In the genomic region with DNA sequence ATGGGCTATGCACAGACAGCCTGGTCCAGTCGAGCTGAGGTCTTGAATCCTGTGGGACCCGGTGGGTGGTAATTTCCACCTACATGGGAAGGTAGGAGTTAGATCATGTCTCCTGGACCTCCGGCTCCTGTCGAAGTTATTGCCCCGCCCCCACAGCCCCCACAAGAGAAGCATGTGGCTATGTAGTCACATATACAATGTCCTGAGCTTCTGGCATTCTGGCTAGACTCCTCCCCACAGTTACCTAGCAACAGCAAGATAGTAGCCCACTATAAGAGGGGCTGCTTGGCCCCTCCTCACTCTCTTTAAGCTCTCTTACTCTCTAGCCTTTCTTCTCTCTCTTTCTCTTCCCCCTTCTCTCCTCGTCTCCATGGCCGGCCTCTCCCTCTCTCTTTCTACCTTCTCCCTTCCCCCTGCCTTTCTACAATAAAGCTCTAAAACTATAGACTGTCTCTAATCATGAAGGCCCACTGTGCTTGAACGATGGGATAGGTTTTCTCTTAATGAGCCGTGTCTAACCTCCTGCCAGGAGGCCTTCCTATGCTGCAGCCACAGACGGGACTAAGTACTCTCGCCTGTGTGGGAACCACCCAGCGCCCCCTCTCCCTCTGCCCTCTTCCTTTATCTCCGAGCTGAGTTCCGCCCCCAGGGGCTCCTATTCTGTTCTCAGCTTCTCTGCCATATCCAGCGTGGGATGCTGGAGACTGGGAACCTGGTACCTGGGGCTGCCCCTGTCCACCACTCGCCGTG, we compare ENCODE assay signal across 13 mouse cellular contexts. TPM values are rescaled to one million over a fixed set of nuclear protein-coding genes. Genes with fewer than 3 reads are reported as not detected.
A peak's percentile ranks its signal among the peaks of the same experiment; 100 is the strongest.
DNase-seq lines count a peak whose midpoint lies in the region; ATAC-seq lines count a peak whose summit lies in the region.
"Had no signal": no experiment of that assay in that cellular context is flagged by ENCODE, and none has a peak within 500 bp of the region (broad histone marks: within the 10 kb centered on the region; RNA-seq: fewer than 3 reads in every experiment).

No protein-coding gene starts in this region.

- H3K36me3 ChIP-seq in lung, embryonic 16.5 days (ENCODE audit: control insufficient read depth, insufficient read depth, low read length) = no peaks in the 10 kb centered on the region
- H3K36me3 ChIP-seq in forebrain, embryonic 11.5 days (ENCODE audit: control insufficient read depth, insufficient read depth, low read length) = no peaks in the 10 kb centered on the region
- H3K36me3 ChIP-seq in limb, embryonic 10.5 days = no peaks in the 10 kb centered on the region
- no peaks in the 10 kb centered on the region for H3K36me3 ChIP-seq in neural tube, embryonic 13.5 days
- H3K36me3 ChIP-seq: heart, embryonic 15.5 days had no signal

- no peak overlapping the region for H3K4me3 ChIP-seq in lung, embryonic 16.5 days (ENCODE audit: low read length)
- H3K4me3 ChIP-seq in forebrain, embryonic 11.5 days (ENCODE audit: low read depth, low read length) = no peak overlapping the region
- no peak overlapping the region for H3K4me3 ChIP-seq in limb, embryonic 10.5 days
- no peak overlapping the region for H3K4me3 ChIP-seq in neural tube, embryonic 13.5 days
- H3K4me3 ChIP-seq: heart, embryonic 15.5 days had no signal

- no peaks in the 10 kb centered on the region for H3K4me1 ChIP-seq in lung, embryonic 16.5 days (replicated peaks; ENCODE audit: control insufficient read depth, insufficient read depth, low read length)
- H3K4me1 ChIP-seq in forebrain, embryonic 11.5 days (replicated peaks; ENCODE audit: control insufficient read depth, insufficient read depth, low read length) = peaks cover 5% of the 10 kb centered on the region; the same call in 1 of the 2 replicates
- H3K4me1 ChIP-seq in limb, embryonic 10.5 days = peaks cover 20% of the 10 kb centered on the region
- H3K4me1 ChIP-seq in neural tube, embryonic 13.5 days (replicated peaks) = peaks cover 17% of the 10 kb centered on the region
- H3K4me1 ChIP-seq: heart, embryonic 15.5 days had no signal

- 51% methylated on average over 17 of the region's 17 CpGs for WGBS in lung, embryonic 16.5 days
- WGBS in forebrain, embryonic 11.5 days = 29% methylated on average over 17 of the region's 17 CpGs
- 56% methylated on average over 17 of the region's 17 CpGs for WGBS in limb, embryonic 10.5 days
- 18% methylated on average over 17 of the region's 17 CpGs for WGBS in neural tube, embryonic 13.5 days

- H3K9ac ChIP-seq in lung, embryonic 16.5 days (ENCODE audit: low read length) = no peak overlapping the region
- no peak overlapping the region; the same call in 1 of the 2 replicates for H3K9ac ChIP-seq in forebrain, embryonic 11.5 days (ENCODE audit: low read length)
- no peak overlapping the region for H3K9ac ChIP-seq in neural tube, embryonic 13.5 days
- H3K9ac ChIP-seq: heart, embryonic 15.5 days had no signal

- peak; percentile 10; the same call in 1 of the 2 replicates for ATAC-seq in lung, embryonic 16.5 days (ENCODE audit: low read depth)
- peak; percentile 75 for ATAC-seq in forebrain, embryonic 11.5 days (replicated peaks; ENCODE audit: low FRiP score)
- peak; percentile 90 for ATAC-seq in neural tube, embryonic 13.5 days (ENCODE audit: low read depth)
- ATAC-seq in inflammation-experienced regulatory T-cells, adult 6 months = no peak
- ATAC-seq in frontal cortex, adult (ENCODE audit: low TSS enrichment) = no peak

- H3K27me3 ChIP-seq in lung, embryonic 16.5 days (ENCODE audit: control insufficient read depth, insufficient read depth, low read depth, low read length) = no peaks in the 10 kb centered on the region
- H3K27me3 ChIP-seq in forebrain, embryonic 11.5 days (ENCODE audit: control insufficient read depth, insufficient read depth, low read length) = no peaks in the 10 kb centered on the region
- no peaks in the 10 kb centered on the region for H3K27me3 ChIP-seq in limb, embryonic 10.5 days (ENCODE audit: low read depth, poor library complexity, severe bottlenecking)
- no peaks in the 10 kb centered on the region for H3K27me3 ChIP-seq in neural tube, embryonic 13.5 days
- H3K27me3 ChIP-seq: CH12.LX had no signal

- DNase-seq in lung, postnatal 36 days = no peak
- DNase-seq in forebrain, embryonic 11.5 days (ENCODE audit: low spot score) = peak; percentile 60
- no peak for DNase-seq in limb, embryonic 10.5 days (ENCODE audit: low spot score)
- no peak for DNase-seq in frontal cortex, postnatal 14 days (ENCODE audit: low spot score in 2 of 2)
- DNase-seq: lung, postnatal 10 days; thymus, adult 2 months had no signal

- H3K4me2 ChIP-seq in lung, embryonic 16.5 days (ENCODE audit: low read depth, low read length) = no peak overlapping the region
- H3K4me2 ChIP-seq in forebrain, embryonic 11.5 days (ENCODE audit: low read depth, low read length, severe bottlenecking) = no peak overlapping the region
- peak overlapping the region; percentile 32 for H3K4me2 ChIP-seq in neural tube, embryonic 13.5 days
- H3K4me2 ChIP-seq: heart, embryonic 15.5 days had no signal

- no peaks in the 10 kb centered on the region for H3K9me3 ChIP-seq in lung, embryonic 16.5 days (ENCODE audit: control insufficient read depth, low read length)
- no peaks in the 10 kb centered on the region for H3K9me3 ChIP-seq in forebrain, embryonic 11.5 days (ENCODE audit: control insufficient read depth, low read length)
- H3K9me3 ChIP-seq in limb, embryonic 10.5 days (replicated peaks) = no peaks in the 10 kb centered on the region
- H3K9me3 ChIP-seq in neural tube, embryonic 13.5 days = no peaks in the 10 kb centered on the region
- H3K9me3 ChIP-seq: heart, embryonic 15.5 days had no signal

- no peak overlapping the region for H3K27ac ChIP-seq in lung, embryonic 16.5 days (ENCODE audit: low read length)
- H3K27ac ChIP-seq in forebrain, embryonic 11.5 days (ENCODE audit: low read depth, low read length) = no peak overlapping the region
- peak overlapping the region; percentile 53; the same call in 1 of the 2 replicates for H3K27ac ChIP-seq in limb, embryonic 10.5 days
- H3K27ac ChIP-seq in neural tube, embryonic 13.5 days (replicated peaks) = peak overlapping the region; percentile 49; the same call in 1 of the 2 replicates
- H3K27ac ChIP-seq: heart, embryonic 15.5 days had no signal

RNA-seq across cellular contexts. Expression of a gene that starts 12.3 kb away (rescaled TPM):
- polyA plus RNA-seq in lung, embryonic 16.5 days (2015; fragmentation: Nextera tagmentation; extraction: Ambion mirVana) = 0.24 and 0.54 TPM in 2 replicates
- polyA plus RNA-seq in forebrain, embryonic 11.5 days (2014; fragmentation: Nextera tagmentation; extraction: Ambion mirVana) = 0.20 and 0.47 TPM in 2 replicates
- 0.08 TPM in 1 of 2 replicates, not detected in the other for polyA plus RNA-seq in limb, embryonic 10.5 days (2016; fragmentation: Nextera tagmentation; extraction: Ambion mirVana)
- 0.43 and 0.55 TPM in 2 replicates for polyA plus RNA-seq in neural tube, embryonic 13.5 days (2015; fragmentation: Nextera tagmentation; extraction: Ambion mirVana)
- polyA plus RNA-seq in inflammation-experienced regulatory T-cells, adult 6 months (2017; shearing (Covaris generic)) = 100 to 1,000 TPM in 1 of 3 experiments, 10 to 100 TPM in 1, 1 to 10 TPM in 1; 1.2 to 109 (median 83.0) TPM

RNA-seq across cellular contexts. Expression of a gene that starts 31.4 kb away (rescaled TPM):
- 0.54 and 1.2 TPM in 2 replicates for polyA plus RNA-seq in lung, embryonic 16.5 days (2015; fragmentation: Nextera tagmentation; extraction: Ambion mirVana)
- polyA plus RNA-seq in forebrain, embryonic 11.5 days (2014; fragmentation: Nextera tagmentation; extraction: Ambion mirVana) = not detected in 2 replicates
- 0.20 TPM in 1 of 2 replicates, not detected in the other for polyA plus RNA-seq in limb, embryonic 10.5 days (2016; fragmentation: Nextera tagmentation; extraction: Ambion mirVana)
- polyA plus RNA-seq in neural tube, embryonic 13.5 days (2015; fragmentation: Nextera tagmentation; extraction: Ambion mirVana) = not detected in 2 replicates
- polyA plus RNA-seq in inflammation-experienced regulatory T-cells, adult 6 months (2017; shearing (Covaris generic)) = 1,000 to 10,000 TPM in 2 of 3 experiments, 100 to 1,000 TPM in 1; 294 to 1,489 (median 1,424) TPM
- polyA plus RNA-seq: limb, embryonic 11.5 days had no signal

Comparison
In these comparisons a context has a peak if more than half of its experiments do, and no peak if none do; other contexts are left out.
1. ATAC-seq: peak in lung, embryonic 16.5 days (single experiment), forebrain, embryonic 11.5 days (single experiment) and neural tube, embryonic 13.5 days (single experiment); none in inflammation-experienced regulatory T-cells, adult 6 months (single experiment) and frontal cortex, adult (single experiment).
2. H3K27ac ChIP-seq: peak in limb, embryonic 10.5 days (single experiment) and neural tube, embryonic 13.5 days (single experiment); none in lung, embryonic 16.5 days (single experiment) and forebrain, embryonic 11.5 days (single experiment).
3. RNA of a gene that starts 31.4 kb away (polyA plus RNA-seq): 294 to 1,489 TPM in inflammation-experienced regulatory T-cells, adult 6 months; 0.54 to 1.2 TPM in lung, embryonic 16.5 days, not detected in forebrain, embryonic 11.5 days, 0.20 TPM in limb, embryonic 10.5 days and not detected in neural tube, embryonic 13.5 days; every median in the first group is over 100 times any median in the second.